Mouse (Mus musculus): ENCODE results near the gene Abracl. TPM values are rescaled to one million over a fixed set of nuclear protein-coding genes. Genes with fewer than 3 reads are reported as not detected.

Abracl gene
- total and polyA plus RNA-seq, 3 experiments, result 100 to 110 TPM; not detected in 1

- H3K79me2 ChIP-seq (ENCODE audit: control insufficient read depth, insufficient read depth, low read length, poor library complexity), result no peaks in the 10 kb centered on the region
- no peaks in the 10 kb centered on the region for H3K27me3 ChIP-seq (ENCODE audit: control insufficient read depth in 1 of 2, insufficient read depth in 2 of 2, low read length in 2 of 2)
- H3K4me3 ChIP-seq (ENCODE audit: control insufficient read depth in 1 of 2, insufficient read depth in 1 of 2, low read depth in 2 of 2, low read length in 2 of 2), result no peak overlapping the region
- H3K9me3 ChIP-seq (replicated peaks; ENCODE audit: insufficient read depth, low read length), result no peaks in the 10 kb centered on the region
- no peaks in the 10 kb centered on the region for H3K36me3 ChIP-seq (ENCODE audit: control insufficient read depth in 1 of 2, insufficient read depth in 2 of 2, low read length in 2 of 2)
- no peak overlapping the region for H3K27ac ChIP-seq (ENCODE audit: control insufficient read depth, low read depth, low read length)
- no peak overlapping the region for H3K9ac ChIP-seq (ENCODE audit: control insufficient read depth, low read depth, low read length, poor library complexity, severe bottlenecking)
- no peaks in the 10 kb centered on the region for H3K4me1 ChIP-seq (ENCODE audit: control insufficient read depth in 1 of 2, insufficient read depth in 2 of 2, low read length in 2 of 2)
- no peak for DNase-seq (ENCODE audit: low read depth, low spot score)
- no peak for TF ChIP-seq ZKSCAN1 (IDR thresholded peaks at IDR 0.05; ENCODE audit: low read depth, low read length)
- no peak for TF ChIP-seq KAT2A (conservative IDR thresholded peaks at IDR 0.05; ENCODE audit: low read depth, low read length)
- no peak for TF ChIP-seq MAFK (IDR thresholded peaks at IDR 0.05; ENCODE audit: borderline replicate concordance, low read depth, low read length)
Observed at GRCm38 (mm10) chr10:18036849-18037248, 13.8 kb upstream of the Abracl start.

- H3K4me3 ChIP-seq (ENCODE audit: control insufficient read depth in 1 of 2, insufficient read depth in 1 of 2, low read depth in 2 of 2, low read length in 2 of 2), result no peak overlapping the region
Observed at GRCm38 (mm10) chr10:18034408-18034807, 11.3 kb upstream of the Abracl start.

GRCm38 (mm10) chr10:18022312-18022711, 776 bp downstream of the Abracl start:
- peak overlapping the region; percentile 84 to 88 for H3K4me3 ChIP-seq (ENCODE audit: control insufficient read depth in 1 of 2, insufficient read depth in 1 of 2, low read depth in 2 of 2, low read length in 2 of 2)
- peaks cover 11% of the 10 kb centered on the region for H3K79me2 ChIP-seq (ENCODE audit: control insufficient read depth, insufficient read depth, low read length, poor library complexity)
- H3K9ac ChIP-seq (ENCODE audit: control insufficient read depth, low read depth, low read length, poor library complexity, severe bottlenecking), result peak overlapping the region; percentile 97
- no peaks in the 10 kb centered on the region for H3K9me3 ChIP-seq (replicated peaks; ENCODE audit: insufficient read depth, low read length)
- peak overlapping the region; percentile 69 for H3K27ac ChIP-seq (ENCODE audit: control insufficient read depth, low read depth, low read length)
- H3K4me1 ChIP-seq (ENCODE audit: control insufficient read depth in 1 of 2, insufficient read depth in 2 of 2, low read length in 2 of 2), result peaks cover 0 to 4% of the 10 kb centered on the region in 2 experiments; a peak in 1 of 4 replicates
- H3K27me3 ChIP-seq (ENCODE audit: control insufficient read depth in 1 of 2, insufficient read depth in 2 of 2, low read length in 2 of 2), result no peaks in the 10 kb centered on the region
- H3K36me3 ChIP-seq (ENCODE audit: control insufficient read depth in 1 of 2, insufficient read depth in 2 of 2, low read length in 2 of 2), result peaks cover 0 to 5% of the 10 kb centered on the region in 2 experiments; a peak in 2 of 4 replicates
- DNase-seq (ENCODE audit: low read depth, low spot score), result peak; percentile 86
- TF ChIP-seq ZC3H11A (IDR thresholded peaks at IDR 0.05; ENCODE audit: low read depth, low read length) (no peak), CTCF (IDR thresholded peaks at IDR 0.05 in 2 of 3, conservative IDR thresholded peaks at IDR 0.05 in 1 of 3; ENCODE audit: control insufficient read depth in 1 of 3, insufficient read depth in 1 of 3, low read depth in 2 of 3, low read length in 3 of 3, poor library complexity in 1 of 3, severe bottlenecking in 1 of 3) (no peak), HCFC1 (IDR thresholded peaks at IDR 0.05; ENCODE audit: low read depth, low read length) (no peak), MAX (IDR thresholded peaks at IDR 0.05; ENCODE audit: low read length) (no peak), USF1 (IDR thresholded peaks at IDR 0.05; ENCODE audit: low read depth, low read length) (no peak), SMC3 (IDR thresholded peaks at IDR 0.05; ENCODE audit: low read depth, low read length) (no peak), ZMIZ1 (IDR thresholded peaks at IDR 0.05; ENCODE audit: low read depth, low read length) (peak; percentile 54; the same call in 1 of the 2 replicates), MYC (IDR thresholded peaks at IDR 0.05; ENCODE audit: low read depth, low read length) (no peak), ELF1 (IDR thresholded peaks at IDR 0.05; ENCODE audit: low read depth, low read length) (no peak), CHD1 (IDR thresholded peaks at IDR 0.05; ENCODE audit: low read depth, low read length) (no peak), TBP (IDR thresholded peaks at IDR 0.05; ENCODE audit: low read depth, low read length) (0 out of 2 replicates have a peak, but pooled peaks have one; percentile 20), MYB (IDR thresholded peaks at IDR 0.05; ENCODE audit: low read depth, low read length) (peak; percentile 17; the same call in 1 of the 2 replicates), ETS1 (IDR thresholded peaks at IDR 0.05; ENCODE audit: low read depth, low read length) (peak; percentile 65), UBTF (IDR thresholded peaks at IDR 0.05; ENCODE audit: borderline replicate concordance, insufficient read depth, low read depth, low read length) (no peak), GATA1 (IDR thresholded peaks at IDR 0.05; ENCODE audit: low read depth, low read length) (no peak), MAZ (IDR thresholded peaks at IDR 0.05; ENCODE audit: low read depth, low read length) (0 out of 2 replicates have a peak, but pooled peaks have one; percentile 31)

More at GRCm38 (mm10) chr10:18034408-18034807, 11.3 kb upstream of the Abracl start:
- Histone ChIP-seq H3K27ac (ENCODE audit: control insufficient read depth, low read depth, low read length) (no peak overlapping the region), H3K36me3 (ENCODE audit: control insufficient read depth in 1 of 2, insufficient read depth in 2 of 2, low read length in 2 of 2) (no peaks in the 10 kb centered on the region), H3K4me1 (ENCODE audit: control insufficient read depth in 1 of 2, insufficient read depth in 2 of 2, low read length in 2 of 2) (no peaks in the 10 kb centered on the region), H3K27me3 (ENCODE audit: control insufficient read depth in 1 of 2, insufficient read depth in 2 of 2, low read length in 2 of 2) (no peaks in the 10 kb centered on the region), H3K9ac (ENCODE audit: control insufficient read depth, low read depth, low read length, poor library complexity, severe bottlenecking) (no peak overlapping the region), H3K79me2 (ENCODE audit: control insufficient read depth, insufficient read depth, low read length, poor library complexity) (no peaks in the 10 kb centered on the region), H3K9me3 (replicated peaks; ENCODE audit: insufficient read depth, low read length) (no peaks in the 10 kb centered on the region)
- DNase-seq (ENCODE audit: low read depth, low spot score), result no peak
- TF ChIP-seq ELF1 (IDR thresholded peaks at IDR 0.05; ENCODE audit: low read depth, low read length) (no peak), UBTF (IDR thresholded peaks at IDR 0.05; ENCODE audit: borderline replicate concordance, insufficient read depth, low read depth, low read length) (no peak), USF2 (IDR thresholded peaks at IDR 0.05; ENCODE audit: borderline replicate concordance in 1 of 2, insufficient read depth in 1 of 2, low read depth in 1 of 2, low read length in 2 of 2) (no peak), ZC3H11A (IDR thresholded peaks at IDR 0.05; ENCODE audit: low read depth, low read length) (no peak), NELFE (IDR thresholded peaks at IDR 0.05; ENCODE audit: low read depth, low read length) (no peak), ZKSCAN1 (IDR thresholded peaks at IDR 0.05; ENCODE audit: low read depth, low read length) (no peak), MXI1 (IDR thresholded peaks at IDR 0.05; ENCODE audit: low read depth, low read length) (no peak), CHD1 (IDR thresholded peaks at IDR 0.05; ENCODE audit: low read depth, low read length) (no peak), GABPA (IDR thresholded peaks at IDR 0.05; ENCODE audit: low read depth, low read length) (no peak), RCOR1 (IDR thresholded peaks at IDR 0.05; ENCODE audit: low read depth, low read length) (no peak), HCFC1 (IDR thresholded peaks at IDR 0.05; ENCODE audit: low read depth, low read length) (no peak), KAT2A (conservative IDR thresholded peaks at IDR 0.05; ENCODE audit: low read depth, low read length) (no peak), POLR2AphosphoS2 (IDR thresholded peaks at IDR 0.05; ENCODE audit: low read length) (no peak), SMC3 (IDR thresholded peaks at IDR 0.05; ENCODE audit: low read depth, low read length) (no peak), EP300 (IDR thresholded peaks at IDR 0.05; ENCODE audit: low read depth in 1 of 2, low read length in 2 of 2) (no peak), NRF1 (IDR thresholded peaks at IDR 0.05; ENCODE audit: insufficient read depth, low read depth, low read length, poor library complexity, severe bottlenecking) (no peak), CTCF (IDR thresholded peaks at IDR 0.05 in 2 of 3, conservative IDR thresholded peaks at IDR 0.05 in 1 of 3; ENCODE audit: control insufficient read depth in 1 of 3, insufficient read depth in 1 of 3, low read depth in 2 of 3, low read length in 3 of 3, poor library complexity in 1 of 3, severe bottlenecking in 1 of 3) (no peak), TAL1 (IDR thresholded peaks at IDR 0.05; ENCODE audit: low read length) (no peak), RAD21 (IDR thresholded peaks at IDR 0.05; ENCODE audit: low read depth, low read length) (no peak), E2F4 (IDR thresholded peaks at IDR 0.05; ENCODE audit: borderline replicate concordance, low read depth, low read length) (no peak)

All from MEL (cell line).